Mouse (Mus musculus) thymus, adult 2 months (tissue): Measurements from ENCODE around the gene Tbc1d14.

ENCODE experiments used
- CTCF ChIP-seq: fragments of 200-500 bp; IDR thresholded peaks from 2 replicates; pipeline ENCODE4 v1.5.1; 2012; ENCODE audit warnings: mild to moderate bottlenecking, control low read depth, low read length, moderate library complexity, borderline replicate concordance; ENCODE audit not compliant: control insufficient read depth, poor library complexity, insufficient read depth; ENCODE audit errors: extremely low read depth
- POLR2A ChIP-seq: fragments of 200-500 bp; IDR thresholded peaks from 2 replicates; pipeline ENCODE4 v1.6.1; 2012; ENCODE audit warnings: mild to moderate bottlenecking, low read length, control low read depth, moderate library complexity; ENCODE audit not compliant: control insufficient read depth, poor library complexity, insufficient read depth; ENCODE audit errors: extremely low read depth

DNA sequence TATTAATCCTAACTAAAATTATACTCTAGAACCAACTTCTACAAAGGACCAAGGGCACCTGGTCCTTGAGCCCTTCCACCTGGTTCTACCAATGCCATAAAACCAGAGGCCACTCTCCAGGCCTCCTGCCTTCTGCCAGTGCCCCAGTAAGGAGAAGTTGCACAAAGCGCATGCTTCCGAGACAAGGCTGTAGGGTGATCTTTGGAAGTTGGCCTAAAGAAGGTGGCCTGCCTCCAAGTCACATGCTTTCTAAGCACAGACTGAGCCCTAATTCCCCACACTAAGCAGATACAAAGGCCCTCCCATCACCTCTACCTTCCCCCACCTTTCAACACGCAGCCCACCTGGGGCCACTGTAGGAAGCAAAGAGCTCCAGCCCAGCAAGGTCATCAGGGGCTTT is 17.8 kb downstream of the Tbc1d14 start:
- no peak for TF ChIP-seq CTCF
- TF ChIP-seq POLR2A, result no peak
